Mouse (Mus musculus): ENCODE data around the gene Gm10322.

DNA sequence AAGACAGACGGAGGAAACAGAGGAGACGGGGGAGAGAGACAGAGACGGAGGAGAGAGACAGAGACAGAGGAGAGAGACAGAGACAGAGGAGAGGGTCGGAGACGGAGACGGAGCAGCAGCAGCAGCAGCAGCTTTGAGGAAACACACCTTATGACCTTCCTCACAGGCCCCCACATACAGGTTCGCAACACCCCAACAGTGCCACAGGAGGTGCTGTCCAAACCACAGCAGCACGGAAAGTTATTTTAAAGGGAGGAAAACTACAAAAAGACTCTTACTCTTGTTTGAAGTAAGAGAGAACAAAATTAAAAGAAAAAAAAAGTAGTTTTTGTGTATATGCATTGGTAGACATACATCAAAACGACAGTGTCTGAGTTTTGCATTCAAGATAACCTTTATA lies 27.8 kb downstream of the Gm10322 start:
- TF ChIP-seq POLR2A (IDR thresholded peaks at IDR 0.05; ENCODE audit: insufficient read depth, low read length) = no peak
- TF ChIP-seq CTCF (IDR thresholded peaks at IDR 0.05; ENCODE audit: low read depth, low read length) = no peak
